Mouse (Mus musculus): ENCODE measurements around the gene Ppp2r5e. TPM values are rescaled to one million over a fixed set of nuclear protein-coding genes. Genes with fewer than 3 reads are reported as not detected.

The Ppp2r5e gene
- polyA plus RNA-seq, 1 experiment from 2014 or later = 24.4 TPM

DNA sequence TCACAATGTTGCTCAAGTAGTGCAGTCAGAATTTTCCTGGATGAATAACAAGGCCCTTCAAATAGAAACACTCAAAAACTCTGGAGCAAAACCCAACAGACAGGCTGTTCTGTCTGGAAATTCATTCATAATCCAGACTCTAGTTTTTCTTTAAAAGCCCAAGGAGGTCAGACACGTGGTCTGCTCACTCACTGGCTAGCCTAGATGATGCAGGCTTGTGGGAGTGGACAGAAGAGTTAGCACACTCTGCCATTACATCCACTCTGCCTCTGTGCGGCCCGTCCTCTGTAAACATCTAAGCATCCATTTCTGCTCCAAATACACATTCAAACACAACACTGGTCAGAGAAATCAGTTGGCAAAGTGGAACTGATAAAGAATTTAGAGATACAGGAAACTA, 117.4 kb downstream of the Ppp2r5e start:
- WGBS (ENCODE audit: missing documents) = 93% methylated on average over 3 of the region's 3 CpGs
- no peak overlapping the region for H3K4me3 ChIP-seq (ENCODE audit: inconsistent target)
- H3K36me3 ChIP-seq (ENCODE audit: inconsistent target) = no peaks in the 10 kb centered on the region
- H3K79me2 ChIP-seq (ENCODE audit: inconsistent target) = no peaks in the 10 kb centered on the region; the same call in 1 of the 2 replicates
- H3K27ac ChIP-seq = no peak overlapping the region

DNA sequence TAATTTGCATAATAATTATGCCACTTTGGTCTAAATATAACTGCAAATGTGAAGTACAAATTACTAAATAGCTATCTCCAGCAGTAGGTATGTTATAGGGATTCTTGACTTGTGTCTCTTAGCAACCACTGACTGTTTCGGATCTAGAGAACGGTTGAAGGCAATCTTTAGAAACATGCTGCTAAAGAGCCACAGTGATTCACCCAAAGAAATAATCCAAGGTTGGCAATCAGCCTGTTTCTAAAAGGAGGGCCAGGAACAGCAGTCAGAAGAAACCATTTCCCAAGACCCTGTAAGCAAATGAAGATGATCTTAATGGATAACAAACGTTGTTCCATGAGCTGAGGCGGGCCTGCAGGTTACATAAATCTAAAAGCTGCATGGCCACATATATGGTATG, 117.9 kb downstream of the Ppp2r5e start:
- no peak overlapping the region for H3K4me3 ChIP-seq (ENCODE audit: inconsistent target)
- 98% methylated on average over 4 of the region's 4 CpGs for WGBS (ENCODE audit: missing documents)
- H3K79me2 ChIP-seq (ENCODE audit: inconsistent target) = peaks cover under 1% of the 10 kb centered on the region; the same call in 1 of the 2 replicates
- H3K27ac ChIP-seq = no peak overlapping the region
- no peaks in the 10 kb centered on the region for H3K36me3 ChIP-seq (ENCODE audit: inconsistent target)

DNA sequence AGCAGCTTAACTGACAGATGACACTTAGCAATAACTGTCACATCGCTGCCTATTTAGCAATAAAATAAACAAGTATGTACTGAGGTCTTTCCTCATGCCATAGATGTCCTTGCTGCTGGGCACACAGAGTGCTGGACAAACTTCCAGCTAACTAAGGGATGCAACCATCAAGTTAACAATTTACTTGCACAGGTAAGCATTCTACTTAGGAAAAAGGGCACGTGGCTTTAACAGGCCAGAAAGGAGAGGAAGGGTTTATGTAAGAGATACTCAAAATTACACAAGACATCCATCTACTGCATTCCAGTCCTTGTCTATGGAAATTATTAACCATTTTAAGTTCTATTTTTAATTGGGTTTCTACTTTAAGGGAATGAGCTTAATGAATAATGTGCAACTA, 123.0 kb downstream of the Ppp2r5e start:
- H3K79me2 ChIP-seq (ENCODE audit: inconsistent target) = peaks cover 7% of the 10 kb centered on the region; the same call in 1 of the 2 replicates
- H3K27ac ChIP-seq = no peak overlapping the region
- H3K36me3 ChIP-seq (ENCODE audit: inconsistent target) = 0 out of 2 replicates have a peak, but pooled peaks cover 4% of the 10 kb centered on the region
- 85% methylated on average over 2 of the region's 2 CpGs for WGBS (ENCODE audit: missing documents)
- H3K4me3 ChIP-seq (ENCODE audit: inconsistent target) = no peak overlapping the region

DNA sequence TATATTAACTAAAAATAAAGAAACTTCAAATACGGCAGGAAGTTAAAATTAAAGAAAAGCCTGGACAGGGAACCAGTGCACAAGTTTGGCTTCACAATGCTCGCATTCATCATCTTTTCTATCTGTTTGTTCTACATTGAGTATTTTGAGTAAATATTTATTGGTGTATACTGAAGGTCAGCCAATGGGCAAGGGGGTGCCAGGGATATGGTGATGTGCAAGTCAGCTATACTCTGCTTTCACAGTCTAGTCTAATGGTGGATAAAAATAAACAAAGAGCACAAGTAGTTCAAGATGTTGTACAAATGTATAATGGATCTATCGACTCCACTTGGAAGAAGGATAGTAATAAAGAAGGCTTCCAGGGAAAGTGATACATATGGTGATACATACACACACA, 123.9 kb downstream of the Ppp2r5e start:
- WGBS (ENCODE audit: missing documents) = 96% methylated on average over 2 of the region's 3 CpGs
- no peak overlapping the region for H3K27ac ChIP-seq
- 0 out of 2 replicates have a peak, but pooled peaks cover 5% of the 10 kb centered on the region for H3K36me3 ChIP-seq (ENCODE audit: inconsistent target)
- peaks cover 7% of the 10 kb centered on the region; the same call in 1 of the 2 replicates for H3K79me2 ChIP-seq (ENCODE audit: inconsistent target)
- H3K4me3 ChIP-seq (ENCODE audit: inconsistent target) = no peak overlapping the region

DNA sequence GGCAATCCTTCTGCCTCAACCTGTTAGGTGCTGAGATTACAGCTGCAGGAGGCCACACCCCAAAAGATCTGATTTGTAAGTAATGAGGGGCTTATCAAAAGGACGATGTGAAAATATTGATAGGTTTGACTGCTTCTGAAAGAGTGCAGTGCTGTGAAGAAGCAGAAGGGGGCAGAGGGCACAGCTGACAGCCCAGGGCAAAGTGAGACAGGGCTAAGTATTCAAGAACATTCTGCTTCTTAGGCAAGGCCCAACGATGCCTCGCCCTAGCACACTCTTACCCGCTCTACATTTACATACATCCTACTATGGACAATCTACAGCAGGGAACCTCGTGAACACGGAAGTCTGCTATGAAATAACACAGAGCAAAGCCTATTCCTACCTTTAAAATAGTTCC, 128.2 kb downstream of the Ppp2r5e start:
- 94% methylated on average over 6 of the region's 6 CpGs for WGBS (ENCODE audit: missing documents)
- peaks cover 38% of the 10 kb centered on the region for H3K36me3 ChIP-seq (ENCODE audit: inconsistent target)
- no peak overlapping the region for H3K27ac ChIP-seq
- H3K79me2 ChIP-seq (ENCODE audit: inconsistent target) = peaks cover 4% of the 10 kb centered on the region; the same call in 1 of the 2 replicates
- H3K4me3 ChIP-seq (ENCODE audit: inconsistent target) = no peak overlapping the region

DNA sequence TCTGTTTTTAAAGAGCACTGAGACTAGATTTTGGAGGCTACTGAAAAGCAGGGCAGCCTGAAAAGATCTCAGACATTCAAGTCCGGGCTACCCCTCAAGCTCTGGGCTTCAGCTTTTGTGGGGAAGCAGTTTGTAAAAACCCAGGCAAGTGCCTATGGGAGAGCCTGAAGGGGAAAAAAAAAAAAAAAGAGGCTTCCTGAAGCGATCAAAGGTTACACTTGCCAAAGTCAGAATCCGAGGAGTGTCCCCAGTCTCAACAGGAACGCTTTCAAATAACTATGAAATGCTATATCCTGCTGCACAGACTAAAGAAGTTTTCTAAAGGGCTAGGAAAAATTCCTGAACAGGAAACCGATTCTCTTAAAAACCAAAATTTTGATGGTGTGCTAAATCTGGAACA, 128.9 kb downstream of the Ppp2r5e start:
- 89% methylated on average over 5 of the region's 5 CpGs for WGBS (ENCODE audit: missing documents)
- no peak overlapping the region for H3K4me3 ChIP-seq (ENCODE audit: inconsistent target)
- no peaks in the 10 kb centered on the region for H3K79me2 ChIP-seq (ENCODE audit: inconsistent target)
- no peak overlapping the region for H3K27ac ChIP-seq
- peaks cover 39% of the 10 kb centered on the region for H3K36me3 ChIP-seq (ENCODE audit: inconsistent target)

DNA sequence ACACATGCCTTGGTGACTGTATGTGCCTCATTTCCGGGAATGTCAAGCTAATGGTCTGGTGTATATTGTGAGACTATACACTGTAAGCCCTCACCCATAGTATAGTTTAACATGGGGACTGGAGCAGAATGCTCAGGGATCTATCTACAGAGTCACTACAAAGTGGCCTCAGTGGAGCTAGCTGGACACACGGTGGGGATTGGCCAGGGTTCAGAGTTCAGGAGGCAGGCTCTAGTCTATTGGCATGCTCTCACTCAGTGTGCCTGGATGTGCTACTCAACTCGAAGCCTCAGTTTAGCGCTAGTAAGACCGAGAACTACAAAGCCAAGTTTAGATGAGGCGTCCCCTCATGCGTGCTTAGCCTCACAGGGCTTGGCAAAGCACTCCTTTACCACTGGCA, 129.8 kb downstream of the Ppp2r5e start:
- 99% methylated on average over 7 of the region's 7 CpGs for WGBS (ENCODE audit: missing documents)
- H3K79me2 ChIP-seq (ENCODE audit: inconsistent target) = no peaks in the 10 kb centered on the region

DNA sequence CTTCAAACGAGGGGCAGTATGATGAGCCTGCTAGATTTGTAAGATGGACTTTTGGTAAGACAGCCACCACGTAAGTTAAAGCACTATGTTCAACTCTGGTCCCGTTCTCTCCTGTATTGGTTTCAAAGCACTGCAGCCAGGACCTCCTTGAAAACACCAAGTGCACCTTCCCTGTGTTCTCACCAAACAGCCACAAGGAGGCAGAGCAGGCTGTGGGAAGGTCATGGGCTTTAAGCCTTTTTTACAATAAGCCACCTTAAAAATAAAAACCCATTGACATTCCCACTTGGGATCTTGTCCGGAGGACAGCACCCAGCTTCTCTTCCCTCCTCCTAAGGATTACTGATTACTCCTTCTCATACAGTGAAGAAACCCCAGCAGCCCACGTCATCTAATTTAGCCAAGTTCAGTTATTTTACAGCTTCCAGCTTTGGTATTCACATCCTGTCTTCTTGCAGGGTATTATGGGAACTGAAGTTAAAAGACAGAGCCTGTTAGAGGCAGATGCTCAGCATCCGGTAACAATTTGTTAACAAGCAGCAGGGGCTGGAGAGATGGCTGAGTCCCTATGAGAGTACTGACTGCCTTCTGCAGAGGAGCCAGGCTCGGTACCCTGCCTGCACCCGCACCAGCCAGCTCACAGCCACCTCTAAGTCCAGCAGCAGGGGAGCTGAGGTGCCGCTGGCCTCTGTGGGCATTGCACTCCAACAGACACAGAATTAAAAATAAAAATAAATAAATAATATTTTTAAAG, 131.9 kb downstream of the Ppp2r5e start:
- no peak overlapping the region for H3K27ac ChIP-seq
- no peaks in the 10 kb centered on the region for H3K79me2 ChIP-seq (ENCODE audit: inconsistent target)
- H3K4me3 ChIP-seq (ENCODE audit: inconsistent target) = no peak overlapping the region
- WGBS (ENCODE audit: missing documents) = 93% methylated on average over 9 of the region's 9 CpGs
- peaks cover 50% of the 10 kb centered on the region for H3K36me3 ChIP-seq (ENCODE audit: inconsistent target)

More for the DNA sequence above, 129.8 kb downstream of the Ppp2r5e start:
- Histone ChIP-seq H3K36me3 (ENCODE audit: inconsistent target) (peaks cover 42% of the 10 kb centered on the region), H3K27ac (no peak overlapping the region), H3K4me3 (ENCODE audit: inconsistent target) (no peak overlapping the region)

DNA sequence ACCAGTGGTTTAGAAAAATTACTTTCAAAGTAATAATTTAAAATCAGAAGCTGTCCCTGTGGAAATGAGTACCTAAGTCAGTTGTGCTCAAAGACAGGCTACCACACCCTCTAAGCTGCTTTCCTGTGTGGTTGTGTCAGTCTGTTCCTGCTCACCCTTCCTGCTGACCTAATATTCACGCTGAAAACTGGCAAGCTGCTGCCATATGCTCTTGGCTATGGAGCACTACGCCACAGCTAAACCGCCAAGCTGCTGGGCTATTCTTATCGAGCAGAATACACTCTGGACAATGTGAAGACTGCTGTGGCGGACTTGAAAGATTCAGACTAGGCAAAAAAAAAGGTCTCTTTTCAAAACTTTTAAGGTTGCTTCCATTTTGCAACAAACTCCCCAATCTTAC, 135.5 kb downstream of the Ppp2r5e start:
- Histone ChIP-seq H3K79me2 (ENCODE audit: inconsistent target) (no peaks in the 10 kb centered on the region), H3K27ac (no peak overlapping the region), H3K4me3 (ENCODE audit: inconsistent target) (no peak overlapping the region), H3K36me3 (ENCODE audit: inconsistent target) (peaks cover 31% of the 10 kb centered on the region)
- WGBS (ENCODE audit: missing documents) = 87% methylated on average over 5 of the region's 5 CpGs

DNA sequence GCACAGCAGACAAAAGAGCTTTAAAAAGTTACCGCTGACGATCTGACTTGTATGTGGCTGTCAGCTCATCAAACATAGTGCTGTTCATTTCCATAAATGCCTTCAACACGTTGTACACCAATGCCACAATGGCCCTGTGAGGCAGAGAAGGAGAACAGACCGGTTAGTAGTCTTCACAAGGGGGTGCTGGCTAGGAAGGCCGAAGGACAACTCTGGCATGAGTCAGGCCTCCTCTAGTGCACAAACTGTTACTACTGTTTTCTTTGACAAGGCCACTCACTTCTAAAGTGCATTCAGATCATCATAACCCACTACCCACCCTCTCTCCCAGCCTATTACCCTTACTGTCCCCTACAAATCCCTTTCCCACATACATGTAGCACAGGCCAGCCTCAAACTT, 136.4 kb downstream of the Ppp2r5e start:
- H3K27ac ChIP-seq = no peak overlapping the region
- no peak overlapping the region for H3K4me3 ChIP-seq (ENCODE audit: inconsistent target)
- no peaks in the 10 kb centered on the region for H3K79me2 ChIP-seq (ENCODE audit: inconsistent target)
- WGBS (ENCODE audit: missing documents) = 96% methylated on average over 5 of the region's 5 CpGs
- H3K36me3 ChIP-seq (ENCODE audit: inconsistent target) = peaks cover 24% of the 10 kb centered on the region; the same call in 1 of the 2 replicates

DNA sequence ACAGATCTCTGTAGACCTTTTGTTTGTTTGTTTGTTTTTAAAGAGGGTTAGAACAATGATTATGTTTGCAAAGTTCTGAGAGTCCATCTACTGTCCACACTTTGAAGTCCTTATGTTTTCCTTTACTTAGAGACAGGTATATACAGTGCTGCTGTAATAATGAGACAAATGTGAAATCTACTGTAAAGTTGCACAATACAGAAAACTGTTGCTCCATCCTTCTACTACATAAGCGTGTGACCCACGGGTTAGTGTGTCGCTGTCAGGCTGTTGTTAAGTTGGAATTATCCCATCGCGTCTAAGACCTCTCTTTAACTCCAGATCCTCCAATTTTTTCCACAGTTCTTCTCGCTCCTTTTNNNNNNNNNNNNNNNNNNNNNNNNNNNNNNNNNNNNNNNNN, 142.6 kb downstream of the Ppp2r5e start:
- Histone ChIP-seq H3K36me3 (ENCODE audit: inconsistent target) (peaks cover 15% of the 10 kb centered on the region; the same call in 1 of the 2 replicates), H3K27ac (no peak overlapping the region), H3K79me2 (ENCODE audit: inconsistent target) (no peaks in the 10 kb centered on the region), H3K4me3 (ENCODE audit: inconsistent target) (no peak overlapping the region)
- 51% methylated on average over 6 of the region's 6 CpGs for WGBS (ENCODE audit: missing documents)

DNA sequence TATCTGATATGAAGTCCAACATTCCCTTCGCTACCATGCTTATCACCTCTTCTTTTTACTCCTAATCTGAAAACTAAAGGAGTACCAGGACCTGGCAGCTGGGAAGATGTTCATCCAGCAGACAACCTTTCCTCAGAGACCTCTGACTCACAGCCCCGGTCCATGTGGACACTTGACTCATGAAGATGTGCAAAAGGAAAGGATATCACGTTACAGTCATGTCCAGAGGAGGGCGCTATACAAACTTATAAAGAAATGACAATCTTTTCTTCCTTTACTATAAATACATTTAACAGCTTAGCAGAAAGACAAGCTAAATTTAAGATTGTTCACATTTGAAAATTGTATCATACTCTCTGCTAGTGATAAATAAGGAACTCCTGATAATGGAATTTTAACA, 143.0 kb downstream of the Ppp2r5e start:
- H3K27ac ChIP-seq = no peak overlapping the region
- H3K36me3 ChIP-seq (ENCODE audit: inconsistent target) = peaks cover 15% of the 10 kb centered on the region; the same call in 1 of the 2 replicates
- no peak overlapping the region for H3K4me3 ChIP-seq (ENCODE audit: inconsistent target)
- no peaks in the 10 kb centered on the region for H3K79me2 ChIP-seq (ENCODE audit: inconsistent target)
- WGBS (ENCODE audit: missing documents) = 87% methylated on average over 4 of the region's 4 CpGs

DNA sequence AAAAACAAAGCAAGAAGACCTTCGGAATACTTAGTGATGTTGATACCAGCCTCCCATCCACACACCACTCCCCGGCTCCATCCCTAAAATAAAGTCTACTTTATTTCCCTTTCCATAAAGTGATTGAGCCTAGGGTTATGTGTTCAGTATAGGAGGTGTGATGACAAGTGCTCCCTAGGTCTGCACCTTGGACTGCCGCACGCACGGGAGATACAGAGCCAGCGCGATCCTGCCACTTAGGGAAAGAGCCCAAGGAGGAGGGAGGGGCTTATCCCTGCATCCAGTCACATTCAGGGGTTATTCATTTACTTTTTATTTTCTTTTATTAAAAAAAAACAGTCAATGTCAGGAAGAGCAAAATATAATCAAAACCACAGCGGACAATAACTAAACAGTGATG, 145.5 kb downstream of the Ppp2r5e start:
- no peak overlapping the region for H3K4me3 ChIP-seq (ENCODE audit: inconsistent target)
- no peaks in the 10 kb centered on the region for H3K79me2 ChIP-seq (ENCODE audit: inconsistent target)
- H3K36me3 ChIP-seq (ENCODE audit: inconsistent target) = peaks cover 15% of the 10 kb centered on the region; the same call in 1 of the 2 replicates
- over 99% methylated on average over 8 of the region's 8 CpGs for WGBS (ENCODE audit: missing documents)
- H3K27ac ChIP-seq = no peak overlapping the region

DNA sequence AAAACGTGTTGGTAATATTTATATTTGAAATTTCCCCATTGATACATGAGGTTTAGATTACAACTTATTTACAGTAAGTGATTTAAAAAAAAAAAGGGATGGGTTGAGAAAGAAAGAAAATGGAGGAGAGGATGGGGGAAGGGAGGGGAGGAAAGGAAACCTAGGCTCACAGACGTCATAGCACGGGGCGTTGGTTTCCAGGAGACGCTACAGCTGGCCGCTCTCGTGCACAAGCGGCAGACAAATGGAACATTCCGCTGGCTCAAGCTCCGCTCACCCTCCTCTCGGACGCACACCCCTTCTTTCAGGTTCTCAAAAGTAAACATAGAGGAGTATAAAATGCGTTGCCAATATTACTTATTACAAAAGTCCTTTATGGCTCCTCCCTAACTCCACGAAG, 146.0 kb downstream of the Ppp2r5e start:
- H3K36me3 ChIP-seq (ENCODE audit: inconsistent target) = peaks cover 15% of the 10 kb centered on the region; the same call in 1 of the 2 replicates
- 69% methylated on average over 13 of the region's 14 CpGs for WGBS (ENCODE audit: missing documents)

DNA sequence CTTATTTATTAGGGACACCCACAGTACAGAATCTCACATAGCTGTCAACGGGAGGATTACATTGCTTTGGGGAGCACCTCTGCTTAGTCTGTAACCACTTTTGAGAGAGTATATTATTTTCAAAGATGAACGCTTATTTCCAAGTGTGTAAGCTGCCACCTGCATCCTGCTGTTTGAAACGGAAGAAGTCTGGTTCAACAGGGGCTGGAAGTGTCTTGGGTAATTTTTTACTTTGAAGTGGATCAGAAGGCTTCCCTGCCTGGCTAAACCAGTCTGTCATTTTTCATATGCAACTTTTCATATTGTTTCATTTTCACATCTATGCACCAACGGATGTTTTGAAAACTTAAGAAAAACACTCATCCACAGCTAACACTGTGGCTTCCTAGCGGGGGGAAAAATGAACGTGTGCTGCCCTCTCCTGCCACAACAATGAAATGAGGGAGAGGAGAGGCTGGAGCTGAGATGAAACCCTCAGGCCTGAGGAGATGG, 146.5 kb downstream of the Ppp2r5e start:
- H3K4me3 ChIP-seq (ENCODE audit: inconsistent target) = peak overlapping the region; percentile 21; the same call in 1 of the 2 replicates
- WGBS (ENCODE audit: missing documents) = 8% methylated on average over 6 of the region's 6 CpGs
- H3K79me2 ChIP-seq (ENCODE audit: inconsistent target) = no peaks in the 10 kb centered on the region
- H3K36me3 ChIP-seq (ENCODE audit: inconsistent target) = peaks cover 15% of the 10 kb centered on the region; the same call in 1 of the 2 replicates
- H3K27ac ChIP-seq = peak overlapping the region; percentile 70

More for the DNA sequence above, 146.0 kb downstream of the Ppp2r5e start:
- Histone ChIP-seq H3K79me2 (ENCODE audit: inconsistent target) (no peaks in the 10 kb centered on the region), H3K27ac (no peak overlapping the region), H3K4me3 (ENCODE audit: inconsistent target) (no peak overlapping the region)
